Mouse (Mus musculus) neural tube, embryonic 10.5 days (tissue): ENCODE results near the gene Trappc1.

Experiments
- DNase-seq: peaks from one replicate; pipeline ENCODE4 v3.0.0-alpha.2; 2017; ENCODE audit warnings: low spot score; ENCODE audit errors: extremely low spot score

The Trappc1 gene

DNA sequence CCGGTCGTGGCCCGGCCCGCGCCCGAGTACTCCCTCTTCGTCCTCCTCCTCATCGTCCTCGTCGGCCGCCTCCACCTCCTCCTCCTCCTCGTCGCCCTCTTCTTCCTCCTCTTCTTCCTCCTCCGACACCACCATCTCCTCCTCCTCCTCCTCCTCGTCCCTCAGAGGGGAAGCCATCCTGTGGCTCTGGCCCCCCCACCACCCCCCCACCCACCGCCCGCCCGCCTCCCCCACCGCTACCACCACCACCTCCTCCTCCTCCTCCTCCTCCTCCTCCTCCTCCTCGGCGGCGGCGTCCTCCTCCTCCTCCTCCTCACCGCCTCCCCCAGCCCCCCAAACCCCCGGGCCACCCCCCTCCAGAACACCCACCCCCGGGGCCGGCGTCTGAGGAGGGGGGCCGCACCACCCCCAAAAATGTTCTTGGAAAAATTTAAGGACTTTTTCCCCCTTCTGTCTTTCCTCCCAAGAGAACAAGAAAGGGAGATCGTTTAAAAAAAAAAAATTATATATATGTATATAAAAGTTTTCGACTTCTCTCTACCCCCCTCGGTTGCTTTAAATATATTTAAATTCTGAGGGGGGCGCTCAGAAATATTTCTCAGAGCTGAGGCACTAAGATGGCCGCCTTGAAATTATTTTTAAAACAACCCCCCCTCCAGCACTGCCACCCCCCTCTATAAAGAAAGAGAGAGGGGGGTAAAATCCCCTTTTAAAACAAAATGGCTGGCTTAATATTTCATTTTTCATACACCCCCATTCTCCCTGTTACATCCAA lies 45.6 kb downstream of the Trappc1 start, which contains the start of gene Chd3:
Chd3 (minus strand) TSS at position 192 of the 775 bp plus-strand sequence.
- DNase-seq = peak; percentile 58

GRCm38 (mm10) chr11:69369990-69370816 lies 46.4 kb downstream of the Trappc1 start:
- DNase-seq = no peak

DNA sequence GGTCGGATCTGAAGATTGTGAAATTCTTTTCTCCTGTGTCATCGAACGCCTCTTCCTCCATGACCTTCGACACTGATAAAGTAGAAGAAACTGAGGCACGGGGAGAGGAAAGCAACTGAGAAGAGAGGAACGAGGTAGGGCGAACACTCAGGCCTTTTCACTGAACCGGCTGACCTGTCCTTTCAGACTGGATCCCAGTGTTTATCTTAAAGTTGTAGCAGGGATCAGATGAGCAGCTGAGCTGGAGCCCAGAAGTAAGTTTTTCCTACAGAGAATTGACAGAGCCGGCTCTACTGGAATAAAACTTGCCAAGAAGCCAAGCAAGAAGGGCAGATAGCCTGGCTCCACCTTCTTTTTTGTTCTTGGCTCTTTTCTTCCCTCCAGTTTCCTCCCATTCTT lies 47.0 kb downstream of the Trappc1 start:
- no peak for DNase-seq

DNA sequence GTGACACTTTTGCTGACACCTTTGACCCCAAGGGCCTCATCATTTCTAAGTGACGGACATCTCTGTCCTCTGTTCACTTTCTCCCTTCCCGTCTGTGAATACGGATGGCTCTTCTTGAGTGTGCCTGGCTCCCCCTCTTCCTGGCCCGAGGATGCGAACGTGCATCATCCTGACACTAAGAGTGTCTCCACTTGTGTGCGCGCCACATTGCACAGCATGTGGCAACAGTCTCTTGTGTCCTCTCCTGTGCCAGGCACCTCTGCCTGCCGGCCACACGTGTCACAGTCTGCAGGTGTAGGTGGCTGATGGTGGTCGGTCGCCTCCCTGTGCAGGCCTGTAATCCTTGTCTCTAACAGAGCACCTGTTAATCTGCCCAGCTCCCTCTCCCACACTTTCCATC lies 47.8 kb downstream of the Trappc1 start:
- peak; percentile 31 for DNase-seq

- DNase-seq = no peak
These were observed 48.4 kb downstream of the Trappc1 start for GRCm38 (mm10) chr11:69372056-69372779.

GRCm38 (mm10) chr11:69372780-69373170 lies 49.0 kb downstream of the Trappc1 start:
- no peak for DNase-seq

GRCm38 (mm10) chr11:69373223-69373965 lies 49.6 kb downstream of the Trappc1 start:
- DNase-seq = no peak
